In genomic region chr11:101974923-101975322, GRCm38 (mm10) we compare ENCODE assay signal across 11 mouse cellular contexts. TPM values are rescaled to one million over a fixed set of nuclear protein-coding genes. Genes with fewer than 3 reads are reported as not detected.
DNase-seq lines count a peak whose midpoint lies in the region; ATAC-seq and TF ChIP-seq lines count a peak whose summit lies in the region.
"Had no signal": no experiment of that assay in that cellular context is flagged by ENCODE, and none has a peak within 500 bp of the region (broad histone marks: within the 10 kb centered on the region; RNA-seq: fewer than 3 reads in every experiment).

No protein-coding gene starts in this region.

- peak; percentile 77 for TF ChIP-seq CTCF in heart, adult 2 months (IDR thresholded peaks at IDR 0.05)
- TF ChIP-seq CTCF in spleen, adult 2 months (IDR thresholded peaks at IDR 0.05; ENCODE audit: extremely low read depth, insufficient read depth, insufficient read length, insufficient replicate concordance): 0 out of 2 replicates have a peak, but pooled peaks have one; percentile 7

- TF ChIP-seq POLR2A in heart, adult 2 months (IDR thresholded peaks at IDR 0.05; ENCODE audit: insufficient read depth, low read depth, low read length): no peak
- TF ChIP-seq POLR2A in spleen, adult 2 months (IDR thresholded peaks at IDR 0.05; ENCODE audit: low read depth, low read length): no peak

- H3K36me3 ChIP-seq in heart, adult 2 months (ENCODE audit: control insufficient read depth, insufficient read depth, low read length): peaks cover 9% of the 10 kb centered on the region
- H3K36me3 ChIP-seq in spleen, adult 2 months (ENCODE audit: control insufficient read depth, insufficient read depth, low read length): no peaks in the 10 kb centered on the region; the same call in 1 of the 2 replicates
- no peaks in the 10 kb centered on the region for H3K36me3 ChIP-seq in forebrain, embryonic 16.5 days (ENCODE audit: control insufficient read depth, insufficient read depth)
- H3K36me3 ChIP-seq: embryonic facial prominence, embryonic 13.5 days had no signal

- no peak overlapping the region for H3K27ac ChIP-seq in heart, adult 2 months
- H3K27ac ChIP-seq in spleen, adult 2 months (ENCODE audit: insufficient read depth, low read length): no peak overlapping the region
- H3K27ac ChIP-seq in forebrain, embryonic 16.5 days (ENCODE audit: low read length): no peak overlapping the region
- H3K27ac ChIP-seq: embryonic facial prominence, embryonic 13.5 days had no signal

- WGBS in heart, adult 2 months: 55% methylated on average over 9 of the region's 9 CpGs
- 71% methylated on average over 9 of the region's 9 CpGs for WGBS in spleen, adult 2 months
- WGBS in forebrain, embryonic 16.5 days: 58% methylated on average over 9 of the region's 9 CpGs

- no peak for TF ChIP-seq EP300 in heart, adult 2 months (IDR thresholded peaks at IDR 0.05; ENCODE audit: insufficient read depth, low read depth, low read length)

- H3K4me1 ChIP-seq in heart, adult 2 months (ENCODE audit: control insufficient read depth, insufficient read depth, low read length): peaks cover 6% of the 10 kb centered on the region
- no peaks in the 10 kb centered on the region for H3K4me1 ChIP-seq in spleen, adult 2 months (ENCODE audit: control insufficient read depth, insufficient read depth, insufficient read length)
- H3K4me1 ChIP-seq in forebrain, embryonic 16.5 days (replicated peaks; ENCODE audit: control insufficient read depth, insufficient read depth, low read length): no peaks in the 10 kb centered on the region
- H3K4me1 ChIP-seq: embryonic facial prominence, embryonic 13.5 days had no signal

- H3K9ac ChIP-seq in heart, adult 2 months (ENCODE audit: low read depth, low read length): no peak overlapping the region
- no peak overlapping the region for H3K9ac ChIP-seq in forebrain, embryonic 16.5 days (replicated peaks; ENCODE audit: low read depth, low read length)
- H3K9ac ChIP-seq: embryonic facial prominence, embryonic 13.5 days had no signal

- ATAC-seq in forebrain, embryonic 16.5 days: no peak
- ATAC-seq: intestine, embryonic 16.5 days had no signal

- no peaks in the 10 kb centered on the region for H3K27me3 ChIP-seq in heart, adult 2 months (ENCODE audit: control insufficient read depth, insufficient read depth, low read length)
- no peaks in the 10 kb centered on the region for H3K27me3 ChIP-seq in spleen, adult 2 months (ENCODE audit: control insufficient read depth, insufficient read depth, low read length)
- H3K27me3 ChIP-seq in forebrain, embryonic 16.5 days (replicated peaks; ENCODE audit: control insufficient read depth, insufficient read depth, low read length): no peaks in the 10 kb centered on the region
- H3K27me3 ChIP-seq: embryonic facial prominence, embryonic 13.5 days had no signal

- no peaks in the 10 kb centered on the region for H3K9me3 ChIP-seq in forebrain, embryonic 16.5 days (ENCODE audit: control insufficient read depth, low read length)
- H3K9me3 ChIP-seq: embryonic facial prominence, embryonic 13.5 days had no signal

- H3K4me3 ChIP-seq in heart, adult 2 months: no peak overlapping the region
- no peak overlapping the region for H3K4me3 ChIP-seq in spleen, adult 2 months (ENCODE audit: extremely low read depth, insufficient read depth, insufficient read length)
- H3K4me3 ChIP-seq in forebrain, embryonic 16.5 days (replicated peaks; ENCODE audit: low read length): no peak overlapping the region
- H3K4me3 ChIP-seq: embryonic facial prominence, embryonic 13.5 days had no signal

- DNase-seq in heart, adult 2 months: peak in 1 of 2 experiments; percentile 62
- DNase-seq in heart, postnatal 25 days (ENCODE audit: low spot score): no peak
- DNase-seq in spleen, adult 2 months (ENCODE audit: low read depth in 1 of 2, low spot score in 2 of 2): no peak
- DNase-seq in spleen, adult 12 weeks (ENCODE audit: low spot score): no peak
- peak; percentile 43 to 53 for DNase-seq in cerebellum, postnatal 14 days
- DNase-seq in urinary bladder, postnatal 25 days (ENCODE audit: low spot score): no peak

- intact Hi-C loops in heart, adult 2 months (cut with DNase I): no loop called here
- intact Hi-C loops in heart, postnatal 25 days (cut with DNase I): no loop called here

- H3K79me2 ChIP-seq in heart, adult 2 months (replicated peaks; ENCODE audit: control insufficient read depth, insufficient read depth, low read length): no peaks in the 10 kb centered on the region

- H3K4me2 ChIP-seq in forebrain, embryonic 16.5 days (ENCODE audit: low read length): no peak overlapping the region
- H3K4me2 ChIP-seq: embryonic facial prominence, embryonic 13.5 days had no signal

RNA-seq across cellular contexts. Expression of gene Sost, which starts 8.1 kb away (rescaled TPM):
- 1 to 10 TPM; 2.1 to 3.2 TPM for total RNA-seq in heart, adult 2 months (2021)
- polyA plus RNA-seq in heart, adult 2 months (2012; rRNA removed): 5.8 and 7.0 TPM in 2 replicates
- 1 to 10 TPM; 1.5 to 1.6 TPM for total RNA-seq in heart, postnatal 25 days (2021)
- 0.05 and 0.20 TPM in 2 replicates for polyA plus RNA-seq in spleen, adult 2 months (2012; rRNA removed)
- 0.11 TPM in 1 of 2 replicates, not detected in the other for polyA plus RNA-seq in forebrain, embryonic 16.5 days (2015; fragmentation: Nextera tagmentation; extraction: Ambion mirVana)
- total RNA-seq: left cerebral cortex, postnatal 14 days had no signal

RNA-seq across cellular contexts. Expression of gene Cfap97d1, which starts 9.2 kb away (rescaled TPM):
- total RNA-seq in heart, adult 2 months (2021): not detected
- polyA plus RNA-seq in heart, adult 2 months (2012; rRNA removed): not detected in 2 replicates
- total RNA-seq in heart, postnatal 25 days (2021): not detected
- polyA plus RNA-seq in spleen, adult 2 months (2012; rRNA removed): not detected in 2 replicates
- not detected in 2 replicates for polyA plus RNA-seq in forebrain, embryonic 16.5 days (2015; fragmentation: Nextera tagmentation; extraction: Ambion mirVana)
- total RNA-seq: left cerebral cortex, postnatal 14 days had no signal
- polyA plus RNA-seq: embryonic facial prominence, embryonic 13.5 days; intestine, embryonic 16.5 days; thymus, postnatal 0 days had no signal

RNA-seq across cellular contexts. Expression of gene Dusp3, which starts 11.9 kb away (rescaled TPM):
- 100 to 1,000 TPM; 103 to 131 TPM for total RNA-seq in heart, adult 2 months (2021)
- 97.7 and 101 TPM in 2 replicates for polyA plus RNA-seq in heart, adult 2 months (2012; rRNA removed)
- total RNA-seq in heart, postnatal 25 days (2021): 100 to 1,000 TPM; 115 to 122 TPM
- 46.5 and 65.0 TPM in 2 replicates for polyA plus RNA-seq in spleen, adult 2 months (2012; rRNA removed)
- polyA plus RNA-seq in forebrain, embryonic 16.5 days (2015; fragmentation: Nextera tagmentation; extraction: Ambion mirVana): 12.7 and 14.5 TPM in 2 replicates

RNA-seq across cellular contexts. Expression of gene Mpp3, which starts 53.3 kb away (rescaled TPM):
- total RNA-seq in heart, adult 2 months (2021): 1 to 10 TPM; 1.4 to 1.5 TPM
- polyA plus RNA-seq in heart, adult 2 months (2012; rRNA removed): 4.5 and 5.3 TPM in 2 replicates
- 1 to 10 TPM; 1.9 to 2.1 TPM for total RNA-seq in heart, postnatal 25 days (2021)
- 2.1 and 2.7 TPM in 2 replicates for polyA plus RNA-seq in spleen, adult 2 months (2012; rRNA removed)
- polyA plus RNA-seq in forebrain, embryonic 16.5 days (2015; fragmentation: Nextera tagmentation; extraction: Ambion mirVana): 49.3 and 55.2 TPM in 2 replicates

Comparison
In these comparisons a context has a peak if more than half of its experiments do, and no peak if none do; other contexts are left out.
1. DNase-seq: peak in cerebellum, postnatal 14 days (2 of 2); none in heart, postnatal 25 days (single experiment), spleen, adult 2 months (0 of 2), spleen, adult 12 weeks (single experiment) and urinary bladder, postnatal 25 days (single experiment).